Mouse (Mus musculus) naive thymus-derived CD4-positive, alpha-beta T cell, adult 5 months (primary cell): Measurements from ENCODE around the gene Crygn. TPM values are rescaled to one million over a fixed set of nuclear protein-coding genes. Genes with fewer than 3 reads are reported as not detected.

Experiments used
- polyA plus RNA-seq: library from polyadenylated mRNA; unstranded; fragments of 100-300 nt; shearing (Covaris generic); gene quantifications from one replicate; pipeline ENCODE4 v1.2.1, GENCODE M21; 2017

Crygn gene
- not detected for polyA plus RNA-seq

GRCm38 (mm10) chr5:24757816-24758215, at the start of gene Crygn:
Gene Crygn, minus strand, starts transcription at chr5:24758008.

DNA sequence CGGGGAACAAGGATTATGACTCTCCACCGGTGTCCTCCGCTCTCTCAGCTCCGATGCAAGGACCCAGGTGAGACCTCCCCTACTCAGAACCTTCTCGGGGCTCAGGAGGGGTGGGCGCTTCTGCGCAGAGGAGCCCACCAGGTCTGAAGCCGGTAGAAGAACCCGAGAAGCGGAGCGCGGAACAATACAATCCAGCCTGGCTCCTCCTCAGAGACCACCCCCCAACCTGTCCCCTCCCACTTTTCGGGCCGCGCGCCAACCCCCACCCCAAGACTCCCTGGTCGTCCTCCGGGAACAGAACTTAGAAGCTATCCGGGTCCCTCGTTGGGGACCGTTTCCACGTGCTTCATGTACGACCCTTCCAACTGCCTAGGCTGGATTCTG, 27.3 kb downstream of the Crygn start, which contains the start of gene Wdr86:
TSS of gene Wdr86 (minus strand) at position 240 of the 384 bp plus-strand sequence.

Other genes starting within 250 kb of the Crygn start
- gene Gbx1, start 230.8 kb downstream of the Crygn start, polyA plus RNA-seq, result not detected
- not detected for gene Asb10, start 217.0 kb downstream of the Crygn start, polyA plus RNA-seq
- gene 4931409K22Rik, start 201.2 kb downstream of the Crygn start, polyA plus RNA-seq, result not detected
- 104 TPM for gene Abcf2, start 180.5 kb downstream of the Crygn start, polyA plus RNA-seq
- 25.5 TPM for gene Chpf2, start 171.3 kb downstream of the Crygn start, polyA plus RNA-seq
- gene Smarcd3, start 133.6 kb downstream of the Crygn start, polyA plus RNA-seq, result 0.90 TPM
- 113 TPM for gene Nub1, start 72.5 kb downstream of the Crygn start, polyA plus RNA-seq
- gene Wdr86, start 27.3 kb downstream of the Crygn start, polyA plus RNA-seq, result not detected
- 190 TPM for gene Rheb, start 84.6 kb upstream of the Crygn start, polyA plus RNA-seq